Mouse (Mus musculus): ENCODE measurements around the gene Slc45a1. TPM values are rescaled to one million over a fixed set of nuclear protein-coding genes. Genes with fewer than 3 reads are reported as not detected.

Slc45a1 gene
- polyA plus RNA-seq, 1 experiment = not detected

DNA sequence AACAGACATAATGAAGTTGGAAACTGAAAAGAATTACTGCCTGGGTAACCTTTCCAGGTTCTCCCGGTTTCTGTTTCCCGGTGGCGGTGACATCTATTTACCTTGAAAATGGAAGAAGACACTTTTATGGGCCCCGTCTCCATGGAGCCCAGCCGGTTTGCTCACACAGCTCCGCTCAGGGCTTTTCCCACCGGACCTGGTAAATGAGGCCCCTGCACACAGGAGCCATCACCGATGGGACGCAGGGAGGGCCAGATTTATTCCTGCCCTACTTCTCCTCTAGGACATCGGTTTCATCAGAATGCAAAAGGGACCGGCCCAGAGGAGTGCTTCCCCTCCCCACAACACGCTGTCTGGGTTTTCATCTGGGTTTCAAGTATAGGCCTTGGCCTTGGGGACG lies 24.1 kb upstream of the Slc45a1 start:
- H3K4me2 ChIP-seq (ENCODE audit: low read depth) = no peak overlapping the region
- H3K79me2 ChIP-seq (ENCODE audit: control insufficient read depth, insufficient read depth) = no peaks in the 10 kb centered on the region
- H3K4me3 ChIP-seq = no peak overlapping the region
- H3K27me3 ChIP-seq (ENCODE audit: control insufficient read depth, insufficient read depth, insufficient read length) = no peaks in the 10 kb centered on the region
- no peak overlapping the region for H3ac ChIP-seq (ENCODE audit: control insufficient read depth, insufficient read length)
- no peak for TF ChIP-seq TCF3 (IDR thresholded peaks at IDR 0.05; ENCODE audit: insufficient read length, low read depth)
- TF ChIP-seq REST (IDR thresholded peaks at IDR 0.05; ENCODE audit: insufficient read depth, insufficient read length) = no peak
- TF ChIP-seq SRF (IDR thresholded peaks at IDR 0.05; ENCODE audit: control insufficient read depth, insufficient read length, low read depth) = no peak
- no peak for TF ChIP-seq MYOG (IDR thresholded peaks at IDR 0.05; ENCODE audit: control insufficient read depth in 1 of 3, insufficient read depth in 1 of 3, insufficient read length in 2 of 3, low read depth in 2 of 3)
- TF ChIP-seq TCF12 (IDR thresholded peaks at IDR 0.05; ENCODE audit: insufficient read depth, poor library complexity, severe bottlenecking) = no peak
- no peak for TF ChIP-seq E2F4 (IDR thresholded peaks at IDR 0.05; ENCODE audit: insufficient read depth)
- no peak for TF ChIP-seq POLR2A (IDR thresholded peaks at IDR 0.05; ENCODE audit: insufficient read length, low read depth)
- no peak for TF ChIP-seq POLR2AphosphoS2 (IDR thresholded peaks at IDR 0.05; ENCODE audit: insufficient read length, low read depth)
- no peak for TF ChIP-seq USF1 (IDR thresholded peaks at IDR 0.05; ENCODE audit: low read depth)
- TF ChIP-seq CEBPB (IDR thresholded peaks at IDR 0.05; ENCODE audit: insufficient read depth, poor library complexity, severe bottlenecking) = no peak
- no peak for TF ChIP-seq MAX (IDR thresholded peaks at IDR 0.05; ENCODE audit: low read depth)
- no peak for TF ChIP-seq MYOD1 (IDR thresholded peaks at IDR 0.05; ENCODE audit: control insufficient read depth in 1 of 3, insufficient read length in 2 of 3, low read depth in 2 of 3)
- H3K36me3 ChIP-seq (ENCODE audit: control insufficient read depth, insufficient read depth) = no peaks in the 10 kb centered on the region

GRCm38 (mm10) chr4:150675274-150675673 lies 23.3 kb upstream of the Slc45a1 start:
- Histone ChIP-seq H3K4me3 (no peak overlapping the region), H3K4me2 (ENCODE audit: low read depth) (no peak overlapping the region), H3ac (ENCODE audit: control insufficient read depth, insufficient read length) (no peak overlapping the region), H3K79me2 (ENCODE audit: control insufficient read depth, insufficient read depth) (no peaks in the 10 kb centered on the region), H3K36me3 (ENCODE audit: control insufficient read depth, insufficient read depth) (no peaks in the 10 kb centered on the region), H3K27me3 (ENCODE audit: control insufficient read depth, insufficient read depth, insufficient read length) (no peaks in the 10 kb centered on the region)
- TF ChIP-seq USF1 (IDR thresholded peaks at IDR 0.05; ENCODE audit: low read depth) (no peak), SRF (IDR thresholded peaks at IDR 0.05; ENCODE audit: control insufficient read depth, insufficient read length, low read depth) (no peak), POLR2A (IDR thresholded peaks at IDR 0.05; ENCODE audit: insufficient read length, low read depth) (no peak), REST (IDR thresholded peaks at IDR 0.05; ENCODE audit: insufficient read depth, insufficient read length) (no peak), MYOG (IDR thresholded peaks at IDR 0.05; ENCODE audit: control insufficient read depth in 1 of 3, insufficient read depth in 1 of 3, insufficient read length in 2 of 3, low read depth in 2 of 3) (no peak), MAX (IDR thresholded peaks at IDR 0.05; ENCODE audit: low read depth) (no peak), MYOD1 (IDR thresholded peaks at IDR 0.05; ENCODE audit: control insufficient read depth in 1 of 3, insufficient read length in 2 of 3, low read depth in 2 of 3) (no peak), POLR2AphosphoS2 (IDR thresholded peaks at IDR 0.05; ENCODE audit: insufficient read length, low read depth) (no peak)

GRCm38 (mm10) chr4:150665806-150666205 lies 13.8 kb upstream of the Slc45a1 start:
- Histone ChIP-seq H3K4me2 (ENCODE audit: low read depth) (no peak overlapping the region), H3ac (ENCODE audit: control insufficient read depth, insufficient read length) (no peak overlapping the region), H3K36me3 (ENCODE audit: control insufficient read depth, insufficient read depth) (no peaks in the 10 kb centered on the region), H3K4me3 (no peak overlapping the region), H3K27me3 (ENCODE audit: control insufficient read depth, insufficient read depth, insufficient read length) (no peaks in the 10 kb centered on the region), H3K79me2 (ENCODE audit: control insufficient read depth, insufficient read depth) (no peaks in the 10 kb centered on the region)
- TF ChIP-seq MYOG (IDR thresholded peaks at IDR 0.05; ENCODE audit: control insufficient read depth in 1 of 3, insufficient read depth in 1 of 3, insufficient read length in 2 of 3, low read depth in 2 of 3) = no peak
- no peak for TF ChIP-seq E2F4 (IDR thresholded peaks at IDR 0.05; ENCODE audit: insufficient read depth)
- no peak for TF ChIP-seq TCF12 (IDR thresholded peaks at IDR 0.05; ENCODE audit: insufficient read depth, poor library complexity, severe bottlenecking)
- no peak for TF ChIP-seq REST (IDR thresholded peaks at IDR 0.05; ENCODE audit: insufficient read depth, insufficient read length)
- no peak for TF ChIP-seq POLR2A (IDR thresholded peaks at IDR 0.05; ENCODE audit: insufficient read length, low read depth)
- TF ChIP-seq TCF3 (IDR thresholded peaks at IDR 0.05; ENCODE audit: insufficient read length, low read depth) = no peak
- TF ChIP-seq SRF (IDR thresholded peaks at IDR 0.05; ENCODE audit: control insufficient read depth, insufficient read length, low read depth) = no peak
- no peak for TF ChIP-seq MYOD1 (IDR thresholded peaks at IDR 0.05; ENCODE audit: control insufficient read depth in 1 of 3, insufficient read length in 2 of 3, low read depth in 2 of 3)
- no peak for TF ChIP-seq USF1 (IDR thresholded peaks at IDR 0.05; ENCODE audit: low read depth)
- no peak for TF ChIP-seq CEBPB (IDR thresholded peaks at IDR 0.05; ENCODE audit: insufficient read depth, poor library complexity, severe bottlenecking)
- TF ChIP-seq MAX (IDR thresholded peaks at IDR 0.05; ENCODE audit: low read depth) = no peak
- no peak for TF ChIP-seq POLR2AphosphoS2 (IDR thresholded peaks at IDR 0.05; ENCODE audit: insufficient read length, low read depth)

GRCm38 (mm10) chr4:150664726-150665125 lies 12.8 kb upstream of the Slc45a1 start:
- Histone ChIP-seq H3K4me3 (no peak overlapping the region), H3K4me2 (ENCODE audit: low read depth) (no peak overlapping the region), H3K27me3 (ENCODE audit: control insufficient read depth, insufficient read depth, insufficient read length) (no peaks in the 10 kb centered on the region), H3K36me3 (ENCODE audit: control insufficient read depth, insufficient read depth) (no peaks in the 10 kb centered on the region), H3K79me2 (ENCODE audit: control insufficient read depth, insufficient read depth) (no peaks in the 10 kb centered on the region), H3ac (ENCODE audit: control insufficient read depth, insufficient read length) (no peak overlapping the region)
- no peak for TF ChIP-seq CEBPB (IDR thresholded peaks at IDR 0.05; ENCODE audit: insufficient read depth, poor library complexity, severe bottlenecking)
- TF ChIP-seq MYOG (IDR thresholded peaks at IDR 0.05; ENCODE audit: control insufficient read depth in 1 of 3, insufficient read depth in 1 of 3, insufficient read length in 2 of 3, low read depth in 2 of 3) = no peak
- no peak for TF ChIP-seq SRF (IDR thresholded peaks at IDR 0.05; ENCODE audit: control insufficient read depth, insufficient read length, low read depth)
- no peak for TF ChIP-seq MYOD1 (IDR thresholded peaks at IDR 0.05; ENCODE audit: control insufficient read depth in 1 of 3, insufficient read length in 2 of 3, low read depth in 2 of 3)
- TF ChIP-seq POLR2A (IDR thresholded peaks at IDR 0.05; ENCODE audit: insufficient read length, low read depth) = no peak
- TF ChIP-seq USF1 (IDR thresholded peaks at IDR 0.05; ENCODE audit: low read depth) = no peak
- no peak for TF ChIP-seq REST (IDR thresholded peaks at IDR 0.05; ENCODE audit: insufficient read depth, insufficient read length)
- TF ChIP-seq MAX (IDR thresholded peaks at IDR 0.05; ENCODE audit: low read depth) = no peak
- no peak for TF ChIP-seq TCF3 (IDR thresholded peaks at IDR 0.05; ENCODE audit: insufficient read length, low read depth)
- no peak for TF ChIP-seq POLR2AphosphoS2 (IDR thresholded peaks at IDR 0.05; ENCODE audit: insufficient read length, low read depth)
- no peak for TF ChIP-seq TCF12 (IDR thresholded peaks at IDR 0.05; ENCODE audit: insufficient read depth, poor library complexity, severe bottlenecking)
- no peak for TF ChIP-seq E2F4 (IDR thresholded peaks at IDR 0.05; ENCODE audit: insufficient read depth)

All from myocyte (in vitro differentiated cells).